Mouse (Mus musculus) forebrain, embryonic 14.5 days (tissue): Measurements from ENCODE around the gene Grid2ip. TPM values are rescaled to one million over a fixed set of nuclear protein-coding genes. Genes with fewer than 3 reads are reported as not detected.

ENCODE experiments used
- ATAC-seq: fragments of 200-750 bp; cut with Nextera tagmentation; 2 replicates; pipeline ENCODE4 v1.8.0; 2017; ENCODE audit warnings: mild to moderate bottlenecking, moderate library complexity
- DNase-seq: peaks from one replicate; pipeline ENCODE4 v3.0.0-alpha.2; 2015; ENCODE audit warnings: low spot score
- H3K27ac ChIP-seq: fragments of 300-500 bp; sonication (generic); 2 replicates; pipeline ENCODE4 v1.5.1; 2014; ENCODE audit warnings: low read depth, mild to moderate bottlenecking, control low read depth, low read length, moderate library complexity
- H3K27me3 ChIP-seq: fragments of 300-500 bp; sonication (generic); replicated peaks from 2 replicates; pipeline ENCODE4 v1.6.1; 2014; ENCODE audit warnings: low read length, control low read depth, mixed read lengths; ENCODE audit not compliant: control insufficient read depth, insufficient read depth
- H3K36me3 ChIP-seq: fragments of 300-500 bp; sonication (generic); 2 replicates; pipeline ENCODE4 v1.6.1; 2014; ENCODE audit warnings: low read length, control low read depth; ENCODE audit not compliant: control insufficient read depth, insufficient read depth
- H3K4me1 ChIP-seq: fragments of 300-500 bp; sonication (generic); 2 replicates; pipeline ENCODE4 v1.6.1; 2014; ENCODE audit warnings: antibody characterized with exemption, low read length, control low read depth; ENCODE audit not compliant: control insufficient read depth, insufficient read depth
- H3K4me2 ChIP-seq: fragments of 300-500 bp; sonication (generic); 2 replicates; pipeline ENCODE4 v1.6.1; 2014; ENCODE audit warnings: mild to moderate bottlenecking, control low read depth, low read length
- H3K4me3 ChIP-seq: fragments of 300-500 bp; sonication (generic); 2 replicates; pipeline ENCODE4 v1.5.1; 2014; ENCODE audit warnings: low read depth, low read length, control low read depth
- H3K9ac ChIP-seq: fragments of 300-500 bp; sonication (generic); 2 replicates; pipeline ENCODE4 v1.6.1; 2014; ENCODE audit warnings: mild to moderate bottlenecking, low read length, control low read depth, moderate library complexity
- H3K9me3 ChIP-seq: fragments of 300-500 bp; sonication (generic); replicated peaks from 2 replicates; pipeline ENCODE4 v1.6.1; 2016; ENCODE audit warnings: low read length, control low read depth, mixed read lengths; ENCODE audit not compliant: control insufficient read depth
- WGBS: fragments of 180-500 bp; shearing (Covaris S2); extraction: QIAGEN DNeasy Blood & Tissue Kit; methylation state at CpG from one replicate; pipeline ENCODE4 v1.1.7; 2014; 5-methylcytosine and 5-hydroxymethylcytosine counted together
- polyA plus RNA-seq: library from polyadenylated mRNA; unstranded; fragments of >200 nt; fragmentation: Nextera tagmentation; extraction: Ambion mirVana; gene quantifications from 2 replicates; pipeline ENCODE4 v1.2.1, GENCODE M21; 2014

The Grid2ip gene
- polyA plus RNA-seq, 1 experiment from 2014 or later, result 0.18 TPM

DNA sequence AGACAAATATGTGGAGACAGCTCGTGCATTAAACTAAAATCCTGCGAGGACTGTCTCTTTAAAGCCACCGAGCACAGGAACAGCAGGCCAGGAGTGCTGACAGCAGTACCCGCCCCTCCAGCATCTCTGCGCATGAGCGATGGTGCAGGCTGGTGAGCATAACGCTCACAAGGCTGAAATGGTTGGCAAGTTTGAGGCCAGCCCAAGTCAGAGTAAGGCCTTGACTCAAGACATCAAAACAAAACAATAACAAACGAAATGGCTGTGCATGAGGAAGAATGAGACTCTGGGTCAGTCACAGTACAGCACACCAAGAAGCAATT lies 39.9 kb upstream of the Grid2ip start:
- DNase-seq, result no peak
- Histone ChIP-seq H3K27ac (no peak overlapping the region), H3K9ac (no peak overlapping the region), H3K36me3 (peaks cover 71% of the 10 kb centered on the region), H3K4me2 (no peak overlapping the region), H3K9me3 (no peaks in the 10 kb centered on the region), H3K27me3 (no peaks in the 10 kb centered on the region), H3K4me1 (peaks cover 8% of the 10 kb centered on the region), H3K4me3 (no peak overlapping the region)
- ATAC-seq, result no peak
- 86% methylated on average over 8 of the region's 8 CpGs for WGBS

DNA sequence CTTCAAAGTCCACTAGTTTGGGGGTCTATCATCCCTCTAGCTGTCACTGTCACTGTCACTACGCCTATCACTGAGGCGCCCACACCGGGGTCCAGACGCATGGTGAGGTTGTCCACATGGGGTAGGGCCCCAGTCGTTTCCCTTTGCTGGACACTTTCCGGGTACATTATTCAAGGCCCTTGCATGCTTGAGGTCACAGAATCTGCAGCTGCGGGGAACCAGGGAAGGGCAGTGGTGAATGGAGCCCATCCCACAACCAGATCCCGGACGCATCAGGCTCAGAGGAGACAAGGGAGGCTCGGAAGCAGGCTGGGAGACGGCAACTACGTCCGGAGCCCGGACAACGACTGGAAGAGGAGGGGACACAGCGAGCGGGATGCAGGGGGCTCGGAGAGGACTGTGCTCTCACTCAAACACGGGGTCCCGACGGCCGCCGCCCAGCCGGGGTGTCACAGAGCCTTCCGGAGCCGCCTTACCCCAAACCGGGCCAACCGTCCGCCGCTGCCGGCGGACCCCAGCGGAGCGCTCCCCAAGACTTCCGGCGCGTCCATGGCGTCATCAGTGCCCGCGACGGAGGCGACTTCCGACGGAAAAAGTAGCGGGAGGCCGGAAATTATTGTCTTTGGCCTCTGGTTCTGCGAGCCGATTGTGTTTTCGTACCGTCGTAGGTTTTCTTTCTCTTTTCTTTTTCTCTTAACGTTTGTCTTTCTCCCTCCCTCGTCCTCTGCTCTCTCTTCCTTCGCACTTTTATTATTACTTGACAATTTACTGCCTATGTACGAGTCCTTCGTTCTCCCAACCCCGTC lies 28.2 kb upstream of the Grid2ip start, which contains the start of gene Zdhhc4:
Gene Zdhhc4, minus strand, starts transcription at position 567 of the 806 bp plus-strand sequence.
- Histone ChIP-seq H3K27ac (peak within 1 kb of the TSS; percentile 52; the same call in 1 of the 2 replicates), H3K4me2 (peak within 1 kb of the TSS; percentile 91), H3K27me3 (no peaks in the 10 kb centered on the region), H3K9ac (peak within 1 kb of the TSS; percentile 93), H3K4me1 (peaks cover 10% of the 10 kb centered on the region), H3K36me3 (peaks cover 29% of the 10 kb centered on the region), H3K9me3 (no peaks in the 10 kb centered on the region), H3K4me3 (peak within 1 kb of the TSS; percentile 97)
- peak; percentile 96 for DNase-seq
- 1% methylated on average over 57 of the region's 57 CpGs for WGBS
- ATAC-seq, result peak; percentile 85

DNA sequence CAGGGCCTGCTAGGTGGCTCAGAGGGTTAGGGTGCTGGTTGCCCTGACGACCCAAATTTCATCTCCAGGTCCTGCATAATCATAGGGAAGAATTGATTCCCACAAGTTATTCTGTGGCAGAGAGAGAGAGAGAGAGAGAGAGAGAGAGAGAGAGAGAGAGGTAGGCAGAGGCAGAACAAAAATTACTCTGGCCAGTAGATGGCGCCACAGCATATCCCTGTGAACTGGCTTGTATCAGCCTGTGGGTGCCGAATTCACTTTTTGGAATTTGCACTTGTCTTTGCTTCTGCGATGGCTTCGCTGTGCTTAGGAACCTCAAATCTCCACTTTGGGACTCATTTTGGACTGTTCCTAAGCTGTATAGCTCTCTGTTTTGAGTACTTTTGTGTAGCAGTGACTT lies 23.3 kb upstream of the Grid2ip start:
- ATAC-seq, result 0 out of 2 replicates have a peak, but pooled peaks have one; percentile 40
- Histone ChIP-seq H3K36me3 (no peaks in the 10 kb centered on the region), H3K4me1 (peaks cover 3% of the 10 kb centered on the region; the same call in 1 of the 2 replicates), H3K4me2 (no peak overlapping the region), H3K27ac (no peak overlapping the region), H3K4me3 (no peak overlapping the region), H3K9ac (no peak overlapping the region), H3K27me3 (no peaks in the 10 kb centered on the region), H3K9me3 (no peaks in the 10 kb centered on the region)
- 14% methylated on average over 5 of the region's 5 CpGs for WGBS
- peak; percentile 85 for DNase-seq

DNA sequence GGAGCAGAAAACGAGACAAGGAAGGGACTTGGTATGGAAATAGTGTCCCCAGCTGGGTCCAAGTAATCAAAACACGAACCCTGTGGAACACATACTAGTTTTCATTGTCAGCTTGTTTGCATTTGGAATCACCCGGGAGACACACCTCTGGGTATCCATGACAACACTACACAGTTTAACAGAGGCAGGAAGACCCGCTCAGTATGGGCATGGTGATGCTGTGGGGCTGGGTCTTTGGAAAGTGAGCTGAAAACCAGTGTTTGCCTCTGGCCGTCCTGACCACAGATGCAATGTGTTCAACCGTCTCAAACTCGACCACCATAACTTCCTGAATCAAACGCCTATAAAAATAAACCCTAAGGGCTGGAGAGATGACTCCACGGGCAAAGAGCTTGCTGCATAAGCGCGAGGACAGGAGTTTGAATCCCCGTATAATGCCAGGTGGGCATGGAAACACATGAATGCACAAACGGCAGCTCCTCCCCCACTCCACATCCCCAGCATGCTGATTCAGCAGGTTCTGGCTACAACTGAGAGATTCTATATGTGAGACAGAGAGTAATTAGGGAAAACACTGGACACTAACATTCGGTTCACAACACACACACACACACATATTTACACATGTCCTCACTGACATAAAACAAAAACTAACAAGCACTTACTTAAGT lies 22.6 kb upstream of the Grid2ip start:
- 72% methylated on average over 14 of the region's 14 CpGs for whole genome bisulfite sequencing
- no peaks in the 10 kb centered on the region for H3K9me3 ChIP-seq
- no peak overlapping the region for H3K4me2 ChIP-seq
- no peak overlapping the region for H3K4me3 ChIP-seq
- no peak overlapping the region for H3K27ac ChIP-seq
- H3K4me1 ChIP-seq, result peaks cover 3% of the 10 kb centered on the region; the same call in 1 of the 2 replicates
- DNase-seq (no peak), ATAC-seq (no peak)
- H3K27me3 ChIP-seq, result no peaks in the 10 kb centered on the region
- no peak overlapping the region for H3K9ac ChIP-seq
- H3K36me3 ChIP-seq, result no peaks in the 10 kb centered on the region

DNA sequence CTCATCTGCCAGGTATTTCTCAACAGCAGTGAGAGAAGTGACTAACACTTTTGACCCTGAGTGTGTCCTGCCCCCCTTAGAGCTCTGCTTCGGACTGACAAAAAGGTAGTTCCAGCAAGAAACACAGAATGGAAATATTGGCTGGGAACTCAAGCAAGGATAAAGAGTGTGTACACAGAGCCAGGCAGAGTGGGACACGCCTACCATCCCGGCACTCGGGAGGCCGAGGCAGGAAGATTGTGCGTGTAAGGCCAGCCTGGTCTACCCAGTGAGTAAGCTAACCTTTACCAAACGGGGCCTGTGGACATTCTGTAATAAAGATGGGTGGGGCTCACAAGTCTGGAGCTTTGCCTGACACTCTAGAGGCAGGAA lies 22.1 kb upstream of the Grid2ip start:
- H3K9me3 ChIP-seq, result no peaks in the 10 kb centered on the region
- no peaks in the 10 kb centered on the region; the same call in 1 of the 2 replicates for H3K4me1 ChIP-seq
- H3K27me3 ChIP-seq, result no peaks in the 10 kb centered on the region
- no peak for DNase-seq
- no peak overlapping the region for H3K4me3 ChIP-seq
- ATAC-seq, result no peak
- H3K36me3 ChIP-seq, result no peaks in the 10 kb centered on the region
- H3K9ac ChIP-seq, result no peak overlapping the region
- H3K4me2 ChIP-seq, result no peak overlapping the region
- no peak overlapping the region for H3K27ac ChIP-seq
- 85% methylated on average over 7 of the region's 7 CpGs for WGBS

DNA sequence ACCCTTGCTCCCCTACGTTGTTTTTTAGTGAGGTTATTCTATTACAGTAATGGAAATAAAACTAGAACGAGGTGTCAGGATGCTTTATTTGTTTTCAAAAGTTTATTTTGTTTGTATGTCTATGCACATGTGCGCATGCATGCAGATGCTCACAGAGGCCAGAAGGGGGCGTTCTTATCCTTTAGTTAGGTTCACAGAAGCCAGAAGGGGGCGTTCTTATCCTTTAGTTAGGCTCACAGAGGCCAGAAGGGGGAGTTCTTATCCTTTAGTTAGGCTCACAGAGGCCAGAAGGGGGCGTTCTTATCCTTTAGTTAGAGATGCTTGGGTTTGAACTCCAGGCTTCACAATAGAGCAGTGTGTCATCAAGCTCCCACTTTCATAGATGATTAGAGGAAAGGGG lies 20.6 kb upstream of the Grid2ip start:
- WGBS, result 68% methylated on average over 6 of the region's 6 CpGs
- H3K27ac ChIP-seq, result no peak overlapping the region
- H3K9me3 ChIP-seq, result no peaks in the 10 kb centered on the region
- H3K36me3 ChIP-seq, result no peaks in the 10 kb centered on the region
- H3K9ac ChIP-seq, result no peak overlapping the region
- no peak overlapping the region for H3K4me3 ChIP-seq
- no peak for DNase-seq
- no peak overlapping the region for H3K4me2 ChIP-seq
- no peak for ATAC-seq
- no peaks in the 10 kb centered on the region for H3K4me1 ChIP-seq
- H3K27me3 ChIP-seq, result no peaks in the 10 kb centered on the region

DNA sequence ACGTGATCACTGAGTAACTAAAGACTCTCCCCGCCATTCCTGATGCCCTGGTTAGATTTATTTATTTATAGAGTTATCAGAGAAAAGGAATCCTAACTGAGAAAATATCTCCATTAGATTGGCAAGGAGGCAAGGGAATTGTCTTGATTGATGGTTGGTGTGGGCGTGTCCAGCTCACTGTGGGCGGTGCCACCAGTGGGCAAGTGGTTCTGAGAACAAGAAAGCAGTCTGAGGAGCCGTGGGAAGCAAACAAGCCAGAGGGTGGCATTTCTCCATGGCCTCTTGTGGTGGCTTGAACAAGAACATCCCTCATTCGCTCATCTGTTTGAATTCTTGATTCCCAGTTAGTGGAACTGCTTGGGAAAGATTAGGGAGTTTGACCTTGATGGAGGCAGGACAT lies 17.5 kb upstream of the Grid2ip start:
- no peaks in the 10 kb centered on the region for H3K27me3 ChIP-seq
- H3K36me3 ChIP-seq, result no peaks in the 10 kb centered on the region
- DNase-seq (no peak), ATAC-seq (no peak)
- no peak overlapping the region for H3K4me2 ChIP-seq
- H3K4me1 ChIP-seq, result no peaks in the 10 kb centered on the region
- no peak overlapping the region for H3K27ac ChIP-seq
- WGBS, result 54% methylated on average over 6 of the region's 6 CpGs
- no peaks in the 10 kb centered on the region for H3K9me3 ChIP-seq
- H3K4me3 ChIP-seq, result no peak overlapping the region
- no peak overlapping the region for H3K9ac ChIP-seq

DNA sequence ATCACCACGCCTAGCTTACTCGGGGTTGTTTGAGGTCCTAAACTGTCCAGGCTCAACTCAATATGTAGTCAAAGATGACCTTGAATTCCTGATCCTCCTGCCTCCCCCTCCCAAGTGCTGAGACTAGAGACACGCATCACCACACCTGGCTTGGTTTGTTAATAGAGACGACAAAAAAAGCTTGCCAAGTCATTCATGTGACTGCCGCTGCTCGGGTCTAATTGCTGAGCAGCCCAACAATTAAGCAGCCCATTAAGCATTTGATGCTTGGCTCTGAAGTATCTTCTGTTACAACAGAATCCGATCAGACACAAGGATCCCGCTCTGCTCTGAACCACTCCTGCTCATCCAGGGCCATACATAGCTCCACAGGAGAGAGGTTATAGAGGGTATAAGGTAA lies 10.8 kb upstream of the Grid2ip start:
- H3K27me3 ChIP-seq, result no peaks in the 10 kb centered on the region
- H3K9ac ChIP-seq, result no peak overlapping the region
- DNase-seq, result no peak

DNA sequence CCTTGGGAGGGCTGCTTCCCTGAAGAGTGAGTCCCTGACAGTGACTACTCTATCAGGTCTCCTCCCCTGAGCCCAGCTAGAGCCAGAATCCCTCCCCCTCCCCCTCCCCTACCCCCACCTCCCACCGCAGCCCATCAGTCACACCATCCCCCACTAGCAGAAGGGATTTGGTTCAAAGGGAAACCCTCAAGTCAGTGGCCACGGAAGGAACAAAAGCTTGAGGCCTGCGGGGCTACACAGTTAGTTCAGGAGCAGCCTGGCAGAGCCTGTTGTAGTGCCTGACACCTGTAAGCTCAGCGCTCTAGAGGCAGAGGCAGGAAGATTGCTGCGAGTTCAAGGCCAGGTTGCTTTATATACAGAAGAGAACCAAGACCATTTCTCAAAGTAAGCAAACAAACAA lies 1.1 kb upstream of the Grid2ip start:
- no peaks in the 10 kb centered on the region for H3K36me3 ChIP-seq
- ATAC-seq (no peak), DNase-seq (no peak)
- 33% methylated on average over 5 of the region's 5 CpGs for WGBS
- no peak overlapping the region for H3K4me2 ChIP-seq
- no peaks in the 10 kb centered on the region; the same call in 1 of the 2 replicates for H3K4me1 ChIP-seq
- no peak overlapping the region for H3K9ac ChIP-seq
- no peak overlapping the region for H3K4me3 ChIP-seq
- H3K27ac ChIP-seq, result no peak overlapping the region
- 0 out of 2 replicates have a peak, but pooled peaks cover 6% of the 10 kb centered on the region for H3K27me3 ChIP-seq
- H3K9me3 ChIP-seq, result 0 out of 2 replicates have a peak, but pooled peaks cover 5% of the 10 kb centered on the region

More for the DNA sequence above, 10.8 kb upstream of the Grid2ip start:
- Histone ChIP-seq H3K9me3 (0 out of 2 replicates have a peak, but pooled peaks cover 6% of the 10 kb centered on the region), H3K4me3 (no peak overlapping the region), H3K27ac (0 out of 2 replicates have a peak overlapping the region, but pooled peaks have one; percentile 27), H3K4me2 (no peak overlapping the region), H3K36me3 (no peaks in the 10 kb centered on the region), H3K4me1 (no peaks in the 10 kb centered on the region)
- WGBS, result 43% methylated on average over 8 of the region's 8 CpGs
- no peak for ATAC-seq
